Mouse (Mus musculus) limb, embryonic 14.5 days (tissue): ENCODE data around the gene Elane. TPM values are rescaled to one million over a fixed set of nuclear protein-coding genes. Genes with fewer than 3 reads are reported as not detected.

ENCODE experiments used
- ATAC-seq: fragments of 200-750 bp; cut with Nextera tagmentation; 2 replicates; pipeline ENCODE4 v1.8.0; 2017; ENCODE audit warnings: low read depth, moderate number of reproducible peaks, moderate TSS enrichment; ENCODE audit not compliant: low FRiP score
- DNase-seq: peaks from one replicate; pipeline ENCODE4 v3.0.0-alpha.2; 2015; ENCODE audit warnings: low spot score
- H3K27ac ChIP-seq: fragments of 300-500 bp; sonication (generic); replicated peaks from 2 replicates; pipeline ENCODE4 v1.5.1; 2014; ENCODE audit warnings: low read depth, mild to moderate bottlenecking, low read length, moderate library complexity, mixed read lengths
- H3K27me3 ChIP-seq: fragments of 300-500 bp; sonication (generic); 2 replicates; pipeline ENCODE4 v1.6.1; 2014; ENCODE audit warnings: low read length, mixed read lengths; ENCODE audit not compliant: control insufficient read depth, insufficient read depth
- H3K36me3 ChIP-seq: fragments of 300-500 bp; sonication (generic); 2 replicates; pipeline ENCODE4 v1.6.1; 2014; ENCODE audit warnings: mild to moderate bottlenecking, low read length, moderate library complexity, mixed read lengths; ENCODE audit not compliant: control insufficient read depth, insufficient read depth
- H3K4me1 ChIP-seq: fragments of 300-500 bp; sonication (generic); 2 replicates; pipeline ENCODE4 v1.6.1; 2014; ENCODE audit warnings: antibody characterized with exemption, low read length, mixed read lengths; ENCODE audit not compliant: control insufficient read depth, insufficient read depth
- H3K4me2 ChIP-seq: fragments of 300-500 bp; sonication (generic); replicated peaks from 2 replicates; pipeline ENCODE4 v1.6.1; 2014; ENCODE audit warnings: low read depth, mild to moderate bottlenecking, low read length, moderate library complexity; ENCODE audit not compliant: severe bottlenecking
- H3K4me3 ChIP-seq: fragments of 300-500 bp; sonication (generic); replicated peaks from 2 replicates; pipeline ENCODE4 v1.5.1; 2014; ENCODE audit warnings: low read length
- H3K9ac ChIP-seq: fragments of 300-500 bp; sonication (generic); 2 replicates; pipeline ENCODE4 v1.6.1; 2014; ENCODE audit warnings: mild to moderate bottlenecking, low read depth, low read length, moderate library complexity; ENCODE audit not compliant: severe bottlenecking
- H3K9me3 ChIP-seq: fragments of 300-500 bp; sonication (generic); 2 replicates; pipeline ENCODE4 v1.6.1; 2016; ENCODE audit warnings: low read length; ENCODE audit not compliant: control insufficient read depth
- POLR2A ChIP-seq: fragments of 200-500 bp; IDR thresholded peaks from 2 replicates; pipeline ENCODE4 v1.8.0; 2012; ENCODE audit warnings: inconsistent platforms, mild to moderate bottlenecking, moderate library complexity, borderline replicate concordance; ENCODE audit not compliant: insufficient read depth, insufficient read length; ENCODE audit errors: extremely low read depth
- WGBS: fragments of 180-500 bp; shearing (Covaris S2); extraction: QIAGEN DNeasy Blood & Tissue Kit; methylation state at CpG from one replicate; pipeline ENCODE4 v1.1.7; 2014; 5-methylcytosine and 5-hydroxymethylcytosine counted together
- polyA plus RNA-seq, 2 experiments: library from polyadenylated mRNA; depleted of rRNA in 1 of 2; stranded (reverse) in 1 of 2; unstranded in 1 of 2; fragments of >200 nt; fragmentation: Nextera tagmentation in 1 of 2; extraction: Ambion mirVana in 1 of 2; gene quantifications; 2 replicates each; pipeline versions ENCODE4 v1.2.1 to v1.2.3; 2012 to 2014

The Elane gene
- polyA plus RNA-seq, 2 experiments: 0.35 to 1.2 TPM

- Histone ChIP-seq H3K9me3 (no peaks in the 10 kb centered on the region), H3K4me1 (peaks cover 34% of the 10 kb centered on the region), H3K36me3 (peaks cover 26% of the 10 kb centered on the region), H3K27ac (peak overlapping the region; percentile 89), H3K4me2 (peak overlapping the region; percentile 90), H3K4me3 (peak overlapping the region; percentile 93), H3K9ac (peak overlapping the region; percentile 87), H3K27me3 (peaks cover 3% of the 10 kb centered on the region; the same call in 1 of the 2 replicates)
- TF ChIP-seq POLR2A: no peak
- WGBS: under 1% methylated on average over 26 of the region's 29 CpGs
- no peak for DNase-seq
- no peak for ATAC-seq
Measured at GRCm38 (mm10) chr10:79928030-79928694, 42.1 kb downstream of the Elane start.

GRCm38 (mm10) chr10:79928907-79929701, 43.1 kb downstream of the Elane start:
- H3K27ac ChIP-seq: no peak overlapping the region
- WGBS: 8% methylated on average over 9 of the region's 9 CpGs
- no peak for TF ChIP-seq POLR2A
- H3K4me2 ChIP-seq: peak overlapping the region; percentile 90
- H3K9ac ChIP-seq: peak overlapping the region; percentile 87
- ATAC-seq (no peak), DNase-seq (no peak)
- peaks cover 34% of the 10 kb centered on the region for H3K36me3 ChIP-seq
- no peaks in the 10 kb centered on the region for H3K9me3 ChIP-seq
- peak overlapping the region; percentile 93 for H3K4me3 ChIP-seq
- no peaks in the 10 kb centered on the region for H3K27me3 ChIP-seq
- H3K4me1 ChIP-seq: peaks cover 35% of the 10 kb centered on the region

- WGBS: 87% methylated on average over 18 of the region's 18 CpGs
- Histone ChIP-seq H3K4me2 (0 out of 2 replicates have a peak overlapping the region, but pooled peaks have one; percentile 90), H3K9me3 (no peaks in the 10 kb centered on the region), H3K4me1 (peaks cover 37% of the 10 kb centered on the region), H3K27me3 (no peaks in the 10 kb centered on the region), H3K4me3 (no peak overlapping the region), H3K36me3 (peaks cover 38% of the 10 kb centered on the region), H3K9ac (no peak overlapping the region), H3K27ac (no peak overlapping the region)
- ATAC-seq (no peak), DNase-seq (no peak)
- TF ChIP-seq POLR2A: no peak
Measured at GRCm38 (mm10) chr10:79929967-79930825, 44.1 kb downstream of the Elane start.

GRCm38 (mm10) chr10:79930826-79931186, 44.8 kb downstream of the Elane start:
- Histone ChIP-seq H3K9me3 (no peaks in the 10 kb centered on the region), H3K4me3 (no peak overlapping the region), H3K27me3 (no peaks in the 10 kb centered on the region), H3K9ac (no peak overlapping the region), H3K4me1 (peaks cover 33% of the 10 kb centered on the region), H3K27ac (no peak overlapping the region), H3K4me2 (no peak overlapping the region), H3K36me3 (peaks cover 43% of the 10 kb centered on the region)
- TF ChIP-seq POLR2A: no peak
- DNase-seq (no peak), ATAC-seq (no peak)
- WGBS: 87% methylated on average over 14 of the region's 16 CpGs

- 54% methylated on average over 4 of the region's 9 CpGs for WGBS
- TF ChIP-seq POLR2A: no peak
- no peak overlapping the region for H3K27ac ChIP-seq
Measured at GRCm38 (mm10) chr10:79931797-79932196, 45.8 kb downstream of the Elane start.

More at GRCm38 (mm10) chr10:79931797-79932196, 45.8 kb downstream of the Elane start:
- no peak for DNase-seq
- H3K4me2 ChIP-seq: no peak overlapping the region
- no peak overlapping the region for H3K4me3 ChIP-seq
- H3K27me3 ChIP-seq: no peaks in the 10 kb centered on the region
- H3K9ac ChIP-seq: no peak overlapping the region
- peaks cover 32% of the 10 kb centered on the region for H3K4me1 ChIP-seq
- H3K9me3 ChIP-seq: no peaks in the 10 kb centered on the region
- H3K36me3 ChIP-seq: peaks cover 43% of the 10 kb centered on the region
- ATAC-seq: no peak
